Mouse (Mus musculus) cerebellum, postnatal 4 days (tissue): Measurements from ENCODE around the gene Zdhhc6.

Experiments used
- DNase-seq, 2 experiments: peaks; one replicate each; pipeline ENCODE4 v3.0.0; 2022; ENCODE audit warnings: low spot score in 2 of 2, mixed read lengths in 1 of 2

The Zdhhc6 gene

DNA sequence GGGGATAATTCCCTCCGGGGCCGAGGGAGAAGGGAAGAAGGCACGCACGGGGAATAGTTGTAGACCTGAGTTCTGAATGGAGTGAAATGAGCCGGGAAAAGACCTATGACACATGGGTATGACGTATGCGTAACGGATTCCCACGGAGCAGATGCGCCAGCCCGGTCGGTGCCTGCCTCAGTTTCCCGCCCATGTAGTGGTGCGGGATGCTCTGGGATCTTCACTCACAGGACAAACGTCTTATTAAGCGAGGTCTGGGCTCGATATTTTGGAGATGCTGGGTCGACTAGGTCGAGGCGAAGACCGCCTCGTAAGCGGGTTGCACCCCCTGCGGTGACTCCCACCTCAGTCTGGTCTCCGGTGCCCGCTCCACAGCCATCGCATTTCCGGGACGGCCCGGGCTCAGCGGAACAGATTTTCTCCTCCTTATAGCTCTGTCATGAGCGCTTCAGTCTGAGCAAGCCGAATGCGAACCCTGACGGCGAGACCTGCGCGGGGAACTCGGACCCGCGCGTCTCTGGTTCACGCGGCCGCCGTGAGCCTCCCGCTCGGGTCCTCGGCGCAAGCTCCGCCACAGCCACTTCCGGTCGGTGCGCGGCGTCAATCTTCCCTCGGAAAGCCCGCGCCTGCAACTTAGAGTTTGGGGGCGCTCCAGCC, at the start of gene Zdhhc6:
Gene Zdhhc6, minus strand, starts transcription at position 581 of the 657 bp plus-strand sequence.
- DNase-seq, result peak; percentile 64 to 87

GRCm38 (mm10) chr19:55362606-55363005, 46.8 kb upstream of the Zdhhc6 start:
- no peak for DNase-seq

- no peak for DNase-seq
Measured at GRCm38 (mm10) chr19:55350673-55351378, 35.0 kb upstream of the Zdhhc6 start.

DNA sequence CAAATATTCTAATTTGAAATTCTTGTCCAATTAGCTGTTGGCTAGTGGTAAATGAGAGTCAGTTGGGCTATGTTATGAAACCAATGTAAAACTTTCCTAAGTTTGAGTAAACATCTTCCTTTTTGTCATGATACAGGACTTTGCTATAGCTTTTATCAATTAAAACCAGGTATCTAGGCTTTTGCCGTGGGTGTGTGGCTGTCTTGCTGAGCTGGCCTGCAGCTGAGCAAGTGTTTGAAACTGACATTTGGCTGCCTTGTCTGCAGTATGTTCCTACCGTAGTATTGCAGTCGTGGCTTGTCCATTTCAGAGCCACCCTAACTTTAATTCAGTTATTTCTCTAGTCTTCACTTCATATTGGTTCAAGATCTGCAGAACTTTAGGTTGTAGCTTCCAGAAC, 32.4 kb upstream of the Zdhhc6 start:
- no peak for DNase-seq

DNA sequence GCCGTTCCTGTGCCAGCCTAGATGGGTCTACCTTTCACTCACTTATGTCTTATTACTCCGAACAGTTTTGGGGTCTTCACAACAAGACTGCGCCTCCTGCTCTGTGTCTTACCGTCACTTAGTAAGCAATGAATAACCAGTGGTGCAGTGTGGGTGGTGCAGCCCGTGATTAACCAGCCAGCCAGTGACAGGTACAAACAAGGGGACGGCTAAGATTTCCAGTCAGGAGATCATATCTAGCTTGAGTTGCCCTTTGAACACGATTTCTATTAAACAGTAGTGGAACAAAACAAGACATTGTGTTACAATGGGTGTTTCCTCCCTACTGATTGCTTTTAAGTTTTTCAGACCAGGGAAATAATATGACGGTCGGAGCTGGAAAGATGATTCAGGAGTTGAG, 27.4 kb upstream of the Zdhhc6 start:
- DNase-seq, result no peak

DNA sequence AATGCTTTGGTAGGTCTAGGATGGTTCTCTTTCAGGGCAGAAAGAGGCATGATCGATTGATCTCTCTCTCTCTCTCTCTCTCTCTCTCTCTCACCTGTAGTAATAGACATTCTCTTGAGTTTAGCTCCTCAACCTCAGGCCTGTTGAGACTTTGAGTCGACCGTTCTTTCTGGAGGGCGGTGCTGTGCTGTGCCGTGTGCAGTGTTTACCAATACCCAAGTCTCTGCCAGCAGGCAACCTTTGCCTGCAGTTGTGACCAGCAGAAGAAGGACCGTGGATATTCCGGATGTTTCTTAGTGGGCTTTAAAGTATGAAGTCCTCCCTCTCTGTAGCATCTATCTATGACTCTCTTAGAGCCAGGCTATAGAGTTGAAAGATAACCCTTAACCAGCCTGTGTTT, 26.6 kb upstream of the Zdhhc6 start:
- no peak for DNase-seq

DNA sequence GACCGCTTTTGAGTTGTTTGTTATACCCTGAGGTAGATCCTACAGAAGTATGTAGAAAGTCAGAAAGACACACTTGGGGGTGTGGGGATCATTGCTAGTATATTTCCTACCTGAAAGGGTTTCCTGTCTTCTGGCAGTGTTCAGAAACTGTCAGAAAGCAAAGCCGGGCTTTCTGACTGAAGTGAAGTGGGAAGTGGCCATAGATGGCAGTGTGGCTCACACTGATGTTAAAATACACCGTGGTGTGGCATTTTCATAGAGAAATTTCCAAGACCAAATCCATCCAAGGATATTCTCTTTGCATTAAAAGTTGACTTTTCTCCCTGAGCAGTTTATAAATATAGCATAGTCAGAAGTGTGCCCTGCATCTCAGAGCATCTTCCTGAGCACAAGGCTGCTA, 25.5 kb upstream of the Zdhhc6 start:
- no peak for DNase-seq

- no peak for DNase-seq
Measured at GRCm38 (mm10) chr19:55340521-55340920, 24.7 kb upstream of the Zdhhc6 start.

DNA sequence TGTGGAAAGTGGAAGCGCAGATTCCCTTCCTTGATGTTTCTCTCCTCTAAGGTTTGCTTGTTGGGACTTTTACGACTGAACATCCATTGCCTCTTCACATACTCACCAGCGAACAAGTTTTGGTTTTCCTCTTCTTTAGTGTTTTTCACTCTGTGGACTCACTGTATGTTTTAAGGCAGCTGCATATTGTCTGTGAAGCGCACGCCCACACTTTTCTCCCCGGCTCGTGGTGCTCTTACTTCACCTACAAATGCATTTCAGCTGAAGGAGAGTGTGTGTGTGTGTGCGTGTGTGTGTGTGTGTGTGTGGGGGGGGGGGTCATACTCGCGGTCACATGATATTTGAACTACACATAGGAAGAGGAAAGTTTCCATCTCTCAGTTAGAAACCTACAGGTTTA, 21.8 kb upstream of the Zdhhc6 start:
- no peak for DNase-seq

- no peak for DNase-seq
Measured at GRCm38 (mm10) chr19:55337066-55337465, 21.2 kb upstream of the Zdhhc6 start.

- no peak for DNase-seq
Measured at GRCm38 (mm10) chr19:55336441-55336840, 20.6 kb upstream of the Zdhhc6 start.

DNA sequence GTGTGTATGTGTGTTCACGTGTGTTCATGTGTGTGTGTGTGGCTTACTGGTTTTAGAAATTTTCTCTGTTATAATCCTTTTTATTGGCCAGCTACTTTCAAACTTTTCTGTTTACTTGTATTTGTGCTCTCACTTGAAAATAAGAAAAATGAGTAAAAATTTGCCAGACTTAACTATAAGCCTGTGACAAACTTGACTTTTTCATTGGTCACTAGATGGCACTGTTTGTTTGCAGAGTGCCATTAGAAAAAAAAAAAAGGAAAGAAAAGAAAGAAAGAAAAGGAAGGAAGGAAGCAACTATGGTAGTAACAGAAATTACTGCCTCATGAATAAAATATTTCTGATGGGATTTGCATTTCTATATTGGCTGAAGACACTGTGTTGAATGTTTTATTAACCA, 20.0 kb upstream of the Zdhhc6 start:
- DNase-seq, result no peak

DNA sequence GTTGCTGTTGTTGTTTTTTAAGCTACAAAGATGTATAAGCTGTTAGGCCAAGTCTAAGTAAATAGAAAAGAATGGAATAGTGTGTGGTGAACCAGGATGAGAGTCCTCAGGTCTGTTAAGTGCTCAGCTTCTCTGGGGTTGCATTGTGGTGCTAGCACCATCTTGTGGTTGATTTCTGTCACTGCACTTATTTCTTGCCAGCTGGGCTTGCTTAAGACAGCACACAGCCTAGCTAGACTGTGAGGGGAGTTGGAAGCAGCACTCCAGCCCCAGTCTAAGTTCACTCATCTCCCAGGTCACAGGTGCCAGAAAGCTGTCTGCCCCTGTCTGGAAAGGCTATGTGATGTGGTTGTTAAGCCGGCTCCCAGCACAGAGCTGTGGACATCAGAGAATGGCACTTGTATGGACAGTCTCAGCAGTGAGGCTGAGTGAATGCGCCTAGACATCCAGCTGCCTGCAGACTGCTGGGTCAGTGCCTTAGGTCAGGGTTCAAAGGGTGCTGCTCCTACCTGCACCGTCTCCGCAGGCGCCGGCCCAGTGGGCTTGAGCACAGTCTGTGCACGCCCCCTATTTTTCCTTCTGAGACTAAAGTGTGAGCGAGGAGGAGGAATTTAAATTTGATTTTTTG, 16.9 kb upstream of the Zdhhc6 start:
- DNase-seq, result peak in 1 of 2 experiments; percentile 63

DNA sequence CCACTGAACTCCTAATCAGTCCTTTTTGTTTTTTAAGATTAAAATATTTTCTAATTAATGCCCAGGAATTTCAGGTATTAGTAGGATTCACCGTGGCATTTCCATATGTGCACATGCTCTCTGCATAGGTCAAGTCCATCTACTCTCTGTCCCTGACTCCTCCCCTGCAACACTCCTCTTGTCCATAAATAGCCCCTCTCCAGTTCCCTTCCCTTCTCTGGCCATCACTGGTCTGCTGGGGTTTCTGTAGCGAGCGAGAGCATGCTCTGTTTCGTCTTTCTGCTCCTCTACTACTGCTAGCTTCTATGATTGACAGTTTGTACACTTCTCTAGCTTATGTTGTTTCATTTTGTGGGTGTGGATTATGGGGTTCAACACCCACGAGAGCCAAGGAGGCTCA, 15.9 kb upstream of the Zdhhc6 start:
- DNase-seq, result no peak

DNA sequence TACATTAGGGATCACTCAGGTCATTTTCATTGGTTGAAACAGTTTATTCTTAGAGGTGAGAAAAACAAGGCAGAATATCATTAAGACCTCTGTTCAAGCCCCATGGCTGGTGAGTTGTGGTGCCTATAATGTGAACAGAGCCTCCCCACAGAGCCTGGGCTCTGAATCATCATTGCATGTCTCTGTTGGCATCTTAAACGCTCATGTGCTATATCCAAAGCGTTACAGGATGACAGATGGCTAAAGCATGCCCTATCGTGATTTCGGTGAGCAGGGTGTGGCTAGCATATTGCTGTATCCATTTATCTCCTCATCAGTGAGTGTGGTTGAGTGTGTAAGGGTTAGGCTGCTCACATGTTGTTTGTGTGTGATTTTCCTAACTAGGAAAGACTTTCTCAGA, 11.7 kb upstream of the Zdhhc6 start:
- no peak for DNase-seq

DNA sequence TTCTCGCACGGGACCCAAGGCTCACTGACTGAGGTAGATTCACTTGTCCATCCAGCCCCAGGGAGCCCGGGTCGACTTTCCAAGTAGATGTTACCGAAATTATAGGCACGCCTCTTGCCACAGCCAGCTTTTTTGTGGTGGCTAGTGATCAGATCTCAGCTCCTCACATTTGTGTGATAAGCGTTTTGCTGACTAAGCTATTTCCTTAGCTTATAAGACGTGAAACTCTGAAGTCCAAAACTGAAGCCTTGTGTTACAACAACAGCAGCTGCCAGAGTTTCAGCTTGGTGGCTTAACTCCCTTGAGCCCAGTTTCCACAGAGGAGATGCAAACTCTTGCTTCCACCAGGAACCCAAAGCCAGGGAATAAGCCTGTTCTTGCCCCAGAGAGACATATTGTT, 6.8 kb upstream of the Zdhhc6 start:
- no peak for DNase-seq

DNA sequence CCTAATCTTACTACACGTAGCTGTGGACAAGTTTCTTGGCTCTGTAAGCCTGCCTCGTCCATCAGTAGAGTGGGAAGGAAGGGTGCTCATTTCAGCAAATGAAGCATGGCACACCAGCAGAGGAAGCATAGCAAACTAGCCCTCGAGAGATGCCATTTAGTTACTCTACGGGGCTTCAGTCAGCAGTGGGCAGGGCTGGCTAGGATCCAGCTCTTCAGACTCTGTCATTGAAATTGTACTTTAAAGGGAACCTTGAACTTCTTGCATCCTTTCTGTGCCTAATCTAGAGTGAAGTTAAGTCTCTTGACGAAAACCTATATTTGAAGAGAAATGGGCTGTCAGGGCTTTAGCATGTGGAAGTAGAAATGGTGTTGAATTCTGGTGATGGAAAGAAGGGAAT, 3.7 kb upstream of the Zdhhc6 start:
- DNase-seq, result no peak

- no peak for DNase-seq
Measured at GRCm38 (mm10) chr19:55319036-55319435, 3.2 kb upstream of the Zdhhc6 start.

DNA sequence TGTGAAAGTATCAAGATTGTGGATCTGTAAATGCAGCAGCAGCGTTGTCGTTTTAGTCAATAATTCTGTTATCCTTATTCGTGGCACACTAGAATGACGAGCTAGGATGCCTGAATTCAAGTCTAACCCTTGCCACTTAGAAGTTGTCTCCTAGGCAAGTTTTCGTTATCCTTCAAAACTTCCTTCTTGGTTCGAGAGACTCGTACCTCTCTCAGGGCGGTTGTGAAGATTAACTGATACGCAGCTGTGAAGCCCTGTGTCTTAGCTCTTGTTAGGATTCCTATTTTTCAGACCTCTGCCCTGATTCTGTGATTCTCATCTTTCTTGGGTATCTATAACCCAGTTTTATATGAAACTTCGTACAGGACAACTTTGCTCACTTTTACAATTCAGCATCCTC, 1.1 kb upstream of the Zdhhc6 start:
- DNase-seq, result no peak

DNA sequence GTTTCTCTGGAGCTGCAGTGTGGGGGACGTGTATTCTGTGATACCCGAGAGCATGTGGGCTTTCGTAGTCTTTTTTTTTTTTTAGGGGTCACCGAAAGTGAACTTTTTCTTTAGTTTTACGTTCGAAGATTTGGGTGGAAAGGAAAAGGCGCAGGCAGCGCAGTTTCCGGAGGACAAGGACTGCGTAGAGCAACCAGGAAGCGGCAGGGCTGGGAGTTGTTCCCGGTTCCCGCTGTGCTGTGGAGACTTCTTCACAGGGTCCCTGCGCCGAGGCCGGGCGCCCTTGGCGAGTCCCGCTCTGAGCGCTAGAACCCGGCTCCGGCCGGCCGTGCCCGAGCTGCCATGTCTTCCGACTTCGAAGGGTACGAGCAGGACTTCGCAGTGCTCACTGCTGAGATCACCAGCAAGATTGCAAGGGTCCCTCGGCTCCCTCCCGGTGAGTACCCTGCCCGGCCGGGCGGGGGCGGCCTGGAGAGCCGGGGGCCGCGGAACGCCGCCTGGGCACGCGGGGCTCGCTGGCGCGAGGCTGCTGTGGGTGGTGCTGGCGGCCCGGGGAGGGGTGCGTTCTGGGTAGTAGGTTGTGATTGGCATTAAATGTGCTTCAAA, 380 bp upstream of the Zdhhc6 start, which contains the start of gene Vti1a:
Gene Vti1a, plus strand, starts transcription at position 187 of the 606 bp plus-strand sequence.
- DNase-seq, result peak; percentile 70 to 92

- no peak for DNase-seq
Measured at GRCm38 (mm10) chr19:55313649-55314048, 2.2 kb downstream of the Zdhhc6 start.

DNA sequence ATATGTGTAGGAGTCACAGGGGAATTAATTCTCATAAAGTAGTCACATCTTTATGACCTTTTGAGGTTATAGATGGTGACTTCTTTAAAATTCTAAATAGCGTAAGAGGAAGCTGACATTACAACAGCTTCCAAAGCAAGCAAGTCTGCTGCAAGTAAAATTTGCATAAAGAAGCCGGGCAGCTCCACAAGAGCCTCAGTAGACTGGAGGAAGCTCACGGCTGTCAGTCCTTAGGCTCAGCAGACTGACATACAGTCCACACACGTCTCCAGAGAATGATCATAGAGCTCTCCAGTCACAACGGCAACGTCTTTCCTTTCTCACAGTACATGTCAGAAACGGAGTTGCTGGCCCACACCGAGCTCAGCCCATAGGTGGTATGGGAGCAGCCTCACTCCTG, 4.0 kb downstream of the Zdhhc6 start:
- DNase-seq, result no peak

DNA sequence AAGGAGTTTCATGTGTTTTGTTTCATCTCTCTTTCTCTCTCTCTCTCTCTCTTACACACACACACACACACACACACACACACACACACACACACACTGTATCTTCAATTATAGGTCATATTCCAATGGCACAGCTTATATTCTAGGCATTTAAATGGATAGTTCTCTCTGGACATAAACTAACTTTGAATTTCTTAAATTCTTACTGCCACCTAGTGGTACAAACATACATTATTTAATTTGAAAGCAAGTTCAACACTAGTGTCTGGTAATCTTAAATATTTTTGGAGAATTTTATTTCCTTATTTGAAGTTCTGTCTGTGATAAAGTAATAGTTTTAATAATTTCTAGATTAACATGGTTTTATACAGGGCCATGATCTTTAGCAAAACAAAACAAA, 10.8 kb downstream of the Zdhhc6 start:
- no peak for DNase-seq
